Mouse (Mus musculus): Measurements from ENCODE around the gene Pimreg.

Gene Pimreg

GRCm38 (mm10) chr11:72065103-72065502, 23.3 kb downstream of the Pimreg start:
- no peak for DNase-seq (ENCODE audit: low spot score)

DNA sequence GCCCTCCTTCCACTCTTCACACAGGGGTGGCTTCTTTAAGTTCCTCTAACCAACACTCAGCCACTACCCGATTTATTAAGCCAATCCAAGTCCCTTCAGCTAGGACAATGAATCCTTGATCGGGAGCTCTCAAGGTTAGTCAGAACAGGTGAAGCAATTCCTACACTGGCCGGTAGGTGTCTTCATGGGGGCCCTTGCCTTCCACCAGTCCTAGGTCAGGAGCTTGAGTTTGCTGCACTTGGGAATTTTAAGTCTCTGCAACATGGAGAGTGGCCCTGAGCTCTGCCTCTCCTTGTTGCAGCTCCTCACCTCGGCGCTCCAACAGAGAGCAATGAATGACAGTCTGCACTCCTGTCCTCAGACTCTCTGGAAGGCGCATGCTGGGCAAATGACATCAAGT, 24.5 kb downstream of the Pimreg start:
- DNase-seq (ENCODE audit: low spot score), result peak; percentile 75

GRCm38 (mm10) chr11:72067326-72067725, 25.5 kb downstream of the Pimreg start:
- DNase-seq (ENCODE audit: low spot score), result no peak

DNA sequence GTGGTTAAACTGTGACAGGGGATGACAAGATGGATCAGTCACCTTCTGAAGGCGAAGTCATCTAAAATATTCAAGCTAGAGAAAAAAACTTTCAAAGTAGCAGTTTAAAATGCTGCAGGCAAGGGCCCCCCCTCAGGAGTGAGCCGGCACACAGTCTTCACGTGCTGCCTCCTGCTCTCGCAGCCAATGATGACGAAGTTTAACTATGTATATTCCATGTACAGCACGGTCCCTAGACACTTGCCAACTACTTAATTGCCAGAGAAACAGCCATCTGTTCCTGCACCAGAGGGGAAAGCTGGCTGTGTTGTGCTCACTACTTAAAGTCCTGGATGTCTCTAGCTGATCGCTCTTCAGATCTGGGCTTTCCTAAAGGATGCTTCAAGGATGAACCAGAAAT, 26.2 kb downstream of the Pimreg start:
- peak; percentile 38 for DNase-seq (ENCODE audit: low spot score)

DNA sequence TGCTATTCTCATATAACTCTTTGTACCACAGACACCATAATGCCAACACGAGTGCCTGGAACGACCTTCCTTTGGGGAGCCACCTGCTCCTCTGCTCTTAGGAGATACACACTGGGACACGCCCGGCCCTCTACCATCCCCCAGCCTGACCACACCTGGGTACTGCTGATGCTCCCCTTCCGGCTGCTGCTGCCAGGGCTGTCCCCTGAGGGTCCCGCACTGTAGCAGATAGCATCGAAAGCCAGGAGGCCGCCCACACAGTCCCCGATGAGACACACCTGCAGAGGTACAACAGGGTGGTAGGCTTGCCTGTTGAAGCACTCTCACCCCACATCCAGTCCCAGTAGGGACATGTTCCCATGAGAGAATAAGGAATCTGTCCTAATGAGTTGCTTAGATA, 28.9 kb downstream of the Pimreg start:
- DNase-seq (ENCODE audit: low spot score), result no peak

DNA sequence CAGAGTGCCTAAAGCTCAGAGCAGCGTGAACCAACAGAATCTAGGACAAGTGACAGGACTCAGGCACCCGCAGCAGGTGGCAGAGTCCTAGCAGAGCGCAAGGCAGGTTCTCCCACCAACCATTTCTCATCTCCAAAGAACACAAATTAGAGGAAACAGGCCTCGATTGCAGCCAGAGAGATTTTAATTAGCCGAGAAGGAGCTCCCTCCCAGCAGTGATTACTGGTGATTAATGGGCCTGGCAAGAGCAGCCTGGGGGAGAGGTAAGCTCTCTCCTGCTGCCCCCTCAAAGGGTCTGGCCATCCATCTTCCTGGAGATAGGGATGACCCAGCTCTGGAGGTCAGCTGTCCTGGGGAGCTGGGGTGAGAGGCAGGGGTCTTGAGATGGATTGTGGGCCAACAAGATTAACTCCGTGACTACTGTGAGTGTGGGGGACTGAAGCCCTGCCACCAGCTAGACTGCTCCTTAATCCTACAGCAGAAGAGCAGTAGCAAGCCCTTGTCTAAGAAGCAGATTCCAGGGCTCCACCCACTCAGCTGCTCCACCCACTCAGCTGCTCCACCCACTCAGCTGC, 30.6 kb downstream of the Pimreg start:
- peak; percentile 60 for DNase-seq (ENCODE audit: low spot score)

DNA sequence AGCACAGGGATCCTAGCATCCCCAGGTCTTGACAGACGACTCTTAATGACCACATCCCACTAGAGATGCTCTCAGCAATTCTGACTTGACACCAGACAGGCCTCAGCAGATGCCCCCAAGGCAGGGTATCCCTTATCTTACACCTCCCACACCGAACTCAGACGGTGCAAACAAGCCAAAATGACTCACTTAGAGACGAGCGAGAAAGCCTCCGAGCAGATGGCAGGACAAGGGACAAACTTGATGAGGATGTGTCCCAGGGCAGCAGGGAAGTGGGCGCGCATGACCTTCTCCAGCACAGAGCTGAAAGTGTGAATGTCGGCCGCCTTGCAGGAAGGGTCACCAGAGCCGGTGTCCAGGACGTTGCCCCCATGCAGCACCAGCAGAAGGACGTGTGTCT, 32.4 kb downstream of the Pimreg start:
- no peak for DNase-seq (ENCODE audit: low spot score)

- DNase-seq (ENCODE audit: low spot score), result no peak
Measured at GRCm38 (mm10) chr11:72078056-72078455, 36.2 kb downstream of the Pimreg start.

- no peak for DNase-seq (ENCODE audit: low spot score)
Measured at GRCm38 (mm10) chr11:72078647-72079046, 36.8 kb downstream of the Pimreg start.

DNA sequence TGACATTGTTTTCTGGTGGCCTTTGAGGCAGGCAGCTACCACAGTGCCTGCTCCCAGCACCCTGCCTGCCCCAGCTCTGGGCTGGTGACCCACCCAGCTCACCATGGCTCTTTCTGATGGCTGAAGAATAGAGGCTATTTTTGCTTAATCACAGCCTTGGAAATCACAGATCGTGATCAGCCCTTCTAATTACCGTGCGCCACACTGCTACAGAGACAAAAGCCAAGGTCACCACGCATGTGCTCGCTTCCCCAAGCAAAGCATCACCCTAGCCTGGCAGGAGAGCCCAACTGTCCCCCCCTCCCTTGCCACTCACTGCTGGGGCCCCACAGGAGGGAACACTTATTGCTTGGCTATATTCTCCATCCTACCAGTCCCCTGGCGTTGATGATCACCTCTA, 38.6 kb downstream of the Pimreg start:
- no peak for DNase-seq (ENCODE audit: low spot score)

DNA sequence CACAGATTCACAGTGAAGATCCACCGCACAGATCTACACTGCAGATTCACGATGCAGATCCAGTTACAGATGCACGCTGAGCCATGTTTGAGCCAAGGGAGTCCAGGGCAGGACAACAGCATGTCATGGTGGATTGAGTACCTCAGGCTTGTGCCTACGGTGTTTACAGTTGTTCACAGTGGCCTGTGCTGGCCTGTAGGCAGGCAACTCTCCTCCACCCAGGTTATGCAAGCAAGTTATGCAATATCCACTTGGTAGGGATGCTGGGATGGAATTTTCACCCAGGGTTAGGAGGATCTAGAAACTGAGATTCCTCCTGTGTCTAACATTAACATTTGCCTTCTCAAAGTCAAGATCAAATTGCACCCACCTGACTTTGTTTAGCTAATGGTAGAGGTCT, 40.8 kb downstream of the Pimreg start:
- DNase-seq (ENCODE audit: low spot score), result no peak

DNA sequence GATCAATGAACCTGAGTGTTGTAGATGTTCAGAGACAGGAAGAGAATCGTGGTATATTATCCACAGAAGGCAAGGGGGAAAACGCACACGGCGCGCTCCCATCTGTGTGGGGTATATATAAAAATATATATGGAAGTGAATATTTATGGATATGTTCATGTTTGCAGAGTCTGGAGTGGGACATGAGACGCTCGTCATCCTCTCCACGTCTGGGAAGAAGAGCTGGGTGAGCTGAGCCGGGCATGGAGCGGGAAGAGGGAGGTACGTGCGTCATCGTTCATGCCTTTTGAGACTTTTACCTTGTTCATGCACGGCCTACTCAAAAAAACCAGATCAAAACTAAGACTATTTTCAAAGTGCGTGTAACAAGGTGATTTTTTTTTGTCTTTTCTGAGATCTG, 42.5 kb downstream of the Pimreg start:
- no peak for DNase-seq (ENCODE audit: low spot score)

DNA sequence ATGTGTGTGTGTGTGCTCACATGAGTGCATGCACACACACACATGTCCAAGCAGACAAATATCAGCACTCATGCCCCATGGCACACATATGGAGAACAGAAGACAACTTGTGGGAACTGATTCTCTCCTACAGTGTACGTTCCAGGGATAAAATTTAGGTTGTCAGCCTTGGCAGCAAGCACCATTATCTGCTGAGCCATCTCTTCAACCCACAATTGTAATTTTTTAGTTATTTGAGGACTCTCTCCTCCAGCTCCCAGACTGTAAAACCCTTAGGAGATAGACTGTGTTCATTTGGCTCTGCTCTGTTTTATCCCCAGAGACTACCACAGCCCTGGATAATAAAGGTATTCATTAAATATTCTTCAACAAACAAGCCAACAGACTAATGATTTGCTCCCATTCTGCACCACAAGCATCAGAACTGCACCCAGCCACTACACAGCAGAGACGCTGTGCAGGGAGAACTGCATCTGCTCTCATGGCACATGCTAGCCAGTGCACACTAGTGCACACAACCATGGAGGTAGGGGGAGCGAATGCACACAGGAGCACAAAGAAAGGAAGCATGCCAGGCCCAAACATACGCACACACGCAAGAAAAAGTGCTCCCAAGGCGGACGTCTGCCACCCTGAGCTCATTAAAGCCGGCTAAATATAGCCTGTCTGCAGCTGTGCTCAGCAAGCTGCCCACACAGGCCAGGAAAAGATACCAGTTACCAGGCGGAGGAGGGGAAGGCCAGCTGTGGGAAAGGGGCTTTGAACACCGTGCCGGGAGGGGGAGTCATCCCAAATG, 44.6 kb downstream of the Pimreg start:
- DNase-seq (ENCODE audit: low spot score), result peak; percentile 46

GRCm38 (mm10) chr11:72092390-72092789, 50.6 kb downstream of the Pimreg start:
- no peak for DNase-seq (ENCODE audit: low spot score)

- no peak for DNase-seq (ENCODE audit: low spot score)
Measured at GRCm38 (mm10) chr11:72094442-72094841, 52.6 kb downstream of the Pimreg start.

DNA sequence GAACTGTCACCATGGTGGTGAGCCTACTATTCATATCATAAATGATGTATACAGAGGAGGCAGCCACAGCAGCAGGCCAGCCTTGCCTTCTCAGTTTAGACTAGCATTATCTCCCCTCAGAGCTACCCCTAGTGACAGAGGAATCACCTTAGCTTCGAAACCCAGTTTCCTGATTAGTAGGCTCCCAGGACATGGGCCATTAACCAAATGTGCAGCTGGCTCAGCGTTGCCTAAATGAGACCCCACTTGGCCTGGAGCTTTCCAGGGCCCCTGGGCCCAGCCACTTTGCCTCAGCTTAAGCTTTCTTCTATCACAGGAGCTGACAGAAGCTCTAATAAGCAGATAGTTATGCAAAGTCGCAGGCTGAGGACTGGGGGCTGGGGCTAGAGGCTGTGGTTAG, 54.2 kb downstream of the Pimreg start:
- DNase-seq (ENCODE audit: low spot score), result peak; percentile 17

All from retina, embryonic 14.5 days (tissue).